Mouse (Mus musculus) monocyte, adult 5-6 weeks (primary cell): ENCODE data around the gene Smarca2. TPM values are rescaled to one million over a fixed set of nuclear protein-coding genes. Genes with fewer than 3 reads are reported as not detected.
A peak's percentile ranks its signal among the peaks of the same experiment; 100 is the strongest.
"Not testable (repeated sequence)": the region's sequence is repeated elsewhere in the genome, so short reads cannot be mapped to it uniquely, and the experiment has no call there.

Source experiments
- ATAC-seq: fragments of 153-309, 156-312 bp; replicated peaks from 2 replicates; pipeline ENCODE4 v1.8.0; 2017; ENCODE audit warnings: mild to moderate bottlenecking; ENCODE audit not compliant: low TSS enrichment, insufficient number of reproducible peaks, severe bottlenecking, poor library complexity, low FRiP score
- total RNA-seq: library from RNA; stranded (forward); fragments of 200-1000, 200-491, 200-594 nt; gene quantifications from 3 replicates; pipeline ENCODE4 v1.2.3, GENCODE M21; 2017

Smarca2 gene
- total RNA-seq, 1 experiment from 2014 or later, result 107 TPM

DNA sequence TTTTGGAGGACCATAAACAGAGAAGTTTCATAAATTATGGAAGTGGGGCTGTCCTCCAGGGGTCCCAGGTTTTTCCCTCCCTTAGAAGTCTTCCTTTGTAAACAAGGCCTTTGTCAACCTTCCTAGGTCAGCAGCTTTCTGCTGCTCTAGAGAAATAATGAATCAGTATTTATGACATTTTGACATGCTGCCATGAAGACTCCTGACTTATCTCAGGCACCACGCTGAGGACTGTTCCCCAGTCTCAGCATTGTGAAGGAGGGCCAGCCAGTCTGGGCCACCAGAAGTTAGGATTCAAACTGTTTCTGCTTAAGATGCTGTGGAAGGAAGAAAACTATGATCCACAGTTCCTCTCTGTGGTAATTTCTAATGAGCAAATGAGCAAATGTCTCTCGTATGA lies 4.8 kb downstream of the Smarca2 start:
- ATAC-seq, result no peak

DNA sequence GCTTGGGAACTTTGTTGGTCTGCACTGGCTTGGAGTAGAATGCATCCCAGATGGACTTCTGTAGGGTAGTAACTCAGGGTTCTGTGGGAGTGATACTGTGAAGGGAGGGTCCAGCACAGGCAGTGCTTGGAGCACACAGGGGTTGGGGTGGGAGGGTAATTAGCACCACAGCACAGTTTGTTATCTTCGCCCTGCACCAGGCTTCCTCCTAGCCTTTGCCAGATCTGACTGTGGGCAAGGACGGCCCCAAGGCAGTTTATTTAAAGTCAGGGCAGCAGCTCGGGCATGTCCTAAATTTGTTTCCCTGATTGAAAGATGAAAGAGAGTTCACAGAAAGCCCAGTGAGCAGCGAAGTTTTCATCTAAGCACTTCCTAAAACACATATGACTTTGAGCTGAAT lies 8.1 kb downstream of the Smarca2 start:
- ATAC-seq, result no peak

DNA sequence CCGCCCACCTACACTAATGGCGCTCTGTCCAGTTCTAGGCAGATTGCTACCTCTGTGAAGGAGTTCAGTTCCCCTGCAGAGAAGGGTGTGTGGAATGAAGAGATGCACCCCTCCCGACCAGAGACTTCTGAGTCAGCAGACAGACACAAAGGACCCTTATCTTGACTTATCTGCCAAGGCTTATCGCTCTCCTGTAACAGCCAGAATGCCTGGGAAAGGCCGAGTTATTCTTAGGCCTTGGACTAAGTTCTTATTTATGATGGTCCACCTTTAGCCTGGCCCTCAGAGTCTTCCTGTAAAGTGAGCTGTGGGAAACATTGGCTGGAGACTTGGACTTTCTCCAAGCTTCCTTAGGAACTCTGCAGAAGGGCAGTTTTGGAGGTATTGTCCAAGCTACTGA lies 8.8 kb downstream of the Smarca2 start:
- no peak for ATAC-seq

DNA sequence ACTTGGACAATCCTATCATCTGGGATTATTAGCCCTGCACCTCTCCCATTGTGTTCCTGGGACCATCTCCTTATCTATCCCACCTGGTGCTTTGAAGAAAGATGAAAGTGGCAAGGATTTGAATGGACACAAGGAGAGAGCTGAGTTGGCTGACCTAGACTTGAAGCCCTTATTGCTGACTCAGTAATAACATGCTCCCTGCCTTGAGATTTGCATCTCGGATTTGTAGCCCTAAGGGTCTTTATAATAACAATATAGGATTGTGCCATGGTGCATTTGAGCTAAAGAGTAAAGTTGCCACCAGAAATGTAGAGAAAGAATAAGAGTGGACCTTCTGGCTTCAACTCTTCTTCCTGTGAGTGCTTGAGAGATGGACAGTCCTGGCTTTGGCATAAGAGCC lies 11.4 kb downstream of the Smarca2 start:
- no peak for ATAC-seq

DNA sequence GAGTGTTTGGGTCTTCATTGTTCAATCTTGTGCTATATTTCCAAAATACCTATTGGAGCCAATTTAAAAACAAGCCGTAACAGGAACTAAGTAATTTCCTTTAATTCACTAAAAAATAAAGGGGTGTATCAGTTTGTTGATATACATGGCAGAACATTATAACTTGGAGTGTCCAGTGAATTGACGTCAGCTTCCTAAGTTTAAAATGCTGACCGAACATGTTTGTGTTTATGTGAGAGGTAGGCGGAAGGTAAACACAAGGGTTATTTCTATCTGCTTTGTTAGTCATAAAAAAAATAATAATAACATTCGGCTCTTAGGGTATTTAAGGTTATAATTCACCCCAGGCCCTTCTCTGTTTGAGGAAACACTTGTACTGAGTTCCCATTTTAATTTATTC lies 12.4 kb downstream of the Smarca2 start:
- no peak for ATAC-seq

DNA sequence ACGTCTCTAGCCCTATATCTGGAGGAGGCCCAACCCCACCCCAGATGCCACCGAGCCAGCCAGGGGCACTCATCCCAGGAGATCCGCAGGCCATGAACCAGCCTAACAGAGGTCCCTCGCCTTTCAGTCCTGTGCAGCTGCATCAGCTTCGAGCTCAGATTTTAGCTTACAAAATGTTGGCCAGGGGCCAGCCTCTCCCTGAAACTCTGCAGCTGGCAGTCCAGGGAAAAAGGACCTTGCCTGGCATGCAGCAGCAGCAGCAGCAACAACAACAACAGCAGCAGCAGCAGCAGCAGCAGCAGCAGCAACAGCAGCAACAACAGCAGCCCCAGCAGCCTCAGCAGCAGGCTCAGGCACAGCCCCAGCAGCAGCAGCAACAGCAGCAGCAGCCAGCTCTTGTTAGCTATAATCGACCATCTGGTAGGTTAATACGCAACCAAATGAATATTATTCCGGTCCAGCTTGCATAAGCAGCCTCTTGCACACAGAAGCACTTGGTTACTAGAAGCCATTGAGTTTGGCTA lies 25.9 kb downstream of the Smarca2 start:
- ATAC-seq, result no peak

DNA sequence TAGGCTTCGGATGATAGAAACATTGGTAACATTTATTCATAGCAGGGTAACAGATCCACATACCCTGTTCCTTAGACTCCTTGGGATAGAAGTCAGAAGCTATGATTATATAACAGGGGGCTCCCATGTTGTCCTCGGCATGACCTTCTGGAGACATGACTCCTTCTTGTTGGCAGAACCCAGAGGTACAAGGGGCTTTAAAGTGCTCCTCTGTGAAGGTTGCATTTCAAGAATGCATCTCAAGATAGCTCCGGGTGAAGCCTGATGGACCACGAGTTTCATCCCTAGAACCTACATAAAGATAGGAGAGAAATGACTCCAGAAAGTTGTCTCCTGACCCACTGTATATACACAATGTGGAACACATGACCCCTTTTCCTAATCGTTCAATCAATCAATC lies 27.4 kb downstream of the Smarca2 start:
- ATAC-seq, result no peak

DNA sequence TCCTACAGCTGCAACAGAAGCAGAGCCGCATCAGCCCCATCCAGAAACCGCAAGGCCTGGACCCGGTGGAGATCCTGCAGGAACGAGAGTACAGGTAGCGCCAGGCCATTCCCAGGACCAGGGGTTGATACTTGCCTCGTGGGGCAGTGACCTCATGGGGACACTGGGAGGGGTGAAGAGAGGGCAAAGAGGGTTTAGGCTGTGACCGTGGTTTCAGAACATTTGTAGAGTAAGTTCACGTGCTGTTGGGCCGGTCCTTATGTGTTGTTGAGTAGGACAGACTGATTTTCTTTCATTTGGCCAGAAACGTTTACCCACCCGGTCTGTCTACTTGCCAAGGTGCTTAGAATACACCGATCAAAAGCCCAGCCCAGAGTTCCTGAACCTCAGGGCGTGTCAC lies 35.7 kb downstream of the Smarca2 start:
- no peak for ATAC-seq

DNA sequence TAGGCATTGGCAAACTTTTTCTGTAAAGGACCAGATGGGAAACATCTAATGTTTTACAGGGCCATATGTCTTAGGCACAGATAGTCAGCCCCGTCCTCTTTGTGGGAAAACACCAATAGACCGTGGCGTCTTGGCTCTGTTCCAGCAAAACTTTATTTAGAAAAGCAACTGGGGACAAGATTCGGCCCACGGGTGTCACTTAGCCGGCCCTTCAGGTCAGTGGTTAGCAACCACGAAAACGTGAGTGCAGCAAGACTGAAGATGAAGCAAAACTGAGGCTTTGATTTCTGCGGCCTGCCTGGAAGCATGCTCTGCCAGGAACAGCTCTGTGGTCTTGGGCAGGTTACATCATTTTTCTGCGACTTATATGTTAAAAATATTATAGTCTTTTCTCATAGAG lies 36.4 kb downstream of the Smarca2 start:
- no peak for ATAC-seq

DNA sequence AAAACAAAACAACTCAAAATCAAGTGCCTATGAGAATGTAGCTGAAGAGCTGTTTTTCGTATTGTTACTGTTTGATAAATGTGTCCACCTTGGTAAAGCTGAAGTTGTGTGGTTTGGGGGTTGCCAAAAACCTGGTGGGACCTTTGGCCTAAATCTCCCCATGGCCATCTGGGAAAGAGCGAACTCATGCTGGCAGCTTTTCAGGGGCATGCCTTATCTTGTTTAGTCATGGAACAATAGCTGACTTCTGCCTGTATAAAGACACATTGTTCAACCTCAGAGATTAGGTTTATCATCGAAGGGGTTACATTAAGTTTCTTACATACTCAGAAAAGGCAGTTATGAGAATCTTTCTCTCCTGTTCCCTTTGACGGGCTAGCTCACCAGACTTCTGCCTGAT lies 38.2 kb downstream of the Smarca2 start:
- ATAC-seq, result no peak

DNA sequence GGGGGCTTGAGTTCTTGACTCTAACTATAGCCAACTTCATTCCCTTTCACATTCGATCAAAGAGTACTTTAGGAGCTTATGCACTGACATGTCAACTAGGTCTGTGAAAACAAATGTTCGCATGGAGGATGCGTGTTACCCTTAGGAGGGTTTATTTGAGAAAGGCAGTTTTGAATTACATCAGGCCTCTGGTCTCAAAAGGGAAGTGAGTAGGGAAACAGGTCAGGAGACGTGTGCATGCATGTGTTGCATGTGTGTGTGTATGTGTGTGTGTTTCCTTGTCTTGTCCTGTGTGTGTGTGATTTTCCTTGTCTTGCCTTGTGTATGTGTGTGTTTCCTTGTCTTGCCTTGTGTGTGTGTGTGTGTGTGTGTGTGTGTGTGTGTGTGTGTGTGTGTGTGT lies 39.1 kb downstream of the Smarca2 start:
- no peak for ATAC-seq

DNA sequence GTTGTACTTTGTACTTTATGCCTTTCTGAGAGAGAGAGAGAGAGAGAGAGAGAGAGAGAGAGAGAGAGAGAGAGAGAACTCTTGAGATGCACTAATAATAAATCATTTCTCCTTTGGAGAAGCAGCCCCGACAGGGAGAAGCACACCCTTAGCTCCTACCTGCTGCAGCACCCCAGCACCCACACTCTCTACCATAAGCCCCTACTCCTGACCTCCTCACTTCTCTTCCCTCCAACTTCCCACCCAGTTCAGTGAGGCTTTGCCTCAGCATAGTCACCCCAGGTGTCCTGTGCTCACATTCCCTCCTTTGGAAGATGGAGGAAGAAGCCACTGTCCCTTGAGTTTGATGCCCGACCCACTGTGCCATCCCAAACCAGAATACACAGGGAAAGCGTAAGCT lies 40.2 kb downstream of the Smarca2 start:
- no peak for ATAC-seq

DNA sequence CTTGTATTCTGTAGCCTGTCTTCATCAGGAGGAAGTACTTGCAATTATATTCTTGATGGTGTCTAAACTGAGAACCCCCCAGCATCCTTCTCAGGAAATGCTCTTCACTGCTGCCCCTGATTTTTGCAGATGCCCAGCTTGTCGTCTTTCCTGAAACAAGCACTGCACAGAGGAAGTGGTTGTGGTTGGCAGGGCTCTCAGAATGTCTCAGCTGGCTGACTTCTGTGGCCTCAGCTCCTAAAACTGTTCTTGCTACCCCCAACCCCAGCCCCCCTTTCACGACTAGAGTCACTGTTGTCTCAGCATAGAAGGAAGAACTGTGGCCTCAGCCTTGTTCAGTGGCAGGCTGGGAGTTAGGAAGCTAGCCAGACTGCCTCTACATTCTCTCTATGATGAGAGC lies 41.3 kb downstream of the Smarca2 start:
- 0 out of 2 replicates have a peak, but pooled peaks have one; percentile 35 for ATAC-seq

DNA sequence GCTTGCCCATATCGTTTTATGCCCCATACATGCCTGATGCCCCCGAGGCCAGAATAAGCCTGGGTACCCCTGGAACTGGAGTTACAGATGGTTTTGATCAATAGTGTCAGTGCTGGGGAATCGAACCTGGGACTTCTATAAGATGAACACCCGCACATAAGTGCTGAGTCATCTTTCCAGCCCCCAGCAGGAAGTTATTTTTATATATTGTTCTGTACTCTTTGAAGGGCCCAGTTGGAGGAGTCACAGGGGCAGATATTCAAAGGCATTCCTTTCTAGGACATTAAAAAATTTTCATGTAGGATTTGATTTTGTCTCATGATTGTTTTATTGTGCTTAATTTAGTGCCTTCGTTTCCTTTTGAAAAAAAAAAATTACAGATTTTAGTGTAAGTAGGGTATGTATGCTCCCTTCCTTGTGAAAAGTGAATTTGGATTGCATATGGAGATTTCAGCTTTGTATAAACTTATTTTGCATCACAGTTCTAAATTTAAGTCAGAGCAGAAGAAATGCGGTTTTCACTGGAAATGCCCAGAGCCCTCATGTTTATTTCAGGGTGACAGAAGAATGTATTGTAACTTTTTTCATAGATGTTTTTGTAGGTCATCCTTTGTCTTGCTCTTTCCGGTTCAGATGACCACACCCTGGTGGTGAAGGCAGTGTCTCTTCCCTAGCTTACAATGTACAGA lies 45.9 kb downstream of the Smarca2 start:
- ATAC-seq, result no peak

DNA sequence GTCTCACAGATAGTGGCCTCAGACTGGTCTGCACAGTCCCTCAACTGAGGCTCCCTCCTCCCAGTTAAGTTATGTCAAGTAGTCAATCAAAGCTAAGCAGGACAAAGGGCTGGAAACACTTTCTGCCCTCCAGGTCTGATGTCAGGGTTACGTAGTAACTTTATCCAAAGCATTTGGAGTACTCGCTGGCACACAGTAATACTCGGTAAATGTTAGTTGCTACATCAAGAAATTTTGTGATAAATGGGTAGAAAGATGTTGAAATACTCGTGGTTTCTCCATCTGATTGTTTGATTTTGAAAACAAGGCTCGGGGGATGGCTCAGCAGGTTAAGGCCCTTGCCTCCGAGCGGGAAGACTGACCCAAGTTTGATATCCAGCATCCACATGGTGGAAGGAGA lies 53.5 kb downstream of the Smarca2 start:
- ATAC-seq, result no peak

DNA sequence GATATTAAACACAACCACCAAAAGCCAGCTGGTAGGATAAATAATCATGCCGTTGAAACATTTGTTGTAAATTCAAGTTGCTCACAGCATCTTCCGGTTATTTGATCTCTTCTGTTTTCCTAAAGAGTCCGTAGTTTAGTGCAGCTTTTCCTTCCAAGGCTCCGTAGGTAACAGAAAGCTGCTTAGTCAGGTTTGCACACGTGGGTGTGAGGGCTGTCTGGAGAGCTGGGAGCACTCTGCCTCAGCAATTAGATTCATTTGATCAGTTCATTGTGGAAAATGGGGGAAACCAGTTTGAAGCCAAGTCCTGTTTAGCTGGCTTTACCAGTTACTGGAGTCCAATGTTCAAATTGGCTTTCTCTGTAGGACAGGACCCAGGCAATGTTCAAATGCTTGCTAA lies 55.1 kb downstream of the Smarca2 start:
- no peak for ATAC-seq

DNA sequence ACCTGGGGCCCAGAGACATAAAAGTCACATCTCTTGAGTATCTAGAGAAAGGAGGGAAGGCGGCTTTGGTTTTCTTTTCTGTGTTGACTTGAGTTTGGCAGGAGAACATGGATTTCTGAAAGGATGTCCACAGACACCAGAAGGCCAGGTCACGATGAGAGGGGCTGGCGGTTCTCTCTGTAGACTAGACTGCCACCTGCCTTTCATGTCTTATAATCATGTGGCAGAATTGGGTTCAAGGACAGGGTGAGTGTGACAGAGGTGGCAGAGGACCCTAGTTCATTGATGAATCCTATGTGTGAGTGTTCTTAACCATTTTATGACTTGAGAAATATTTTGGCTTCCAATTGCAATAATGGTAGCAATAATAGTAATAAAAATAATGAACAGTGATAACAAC lies 56.3 kb downstream of the Smarca2 start:
- ATAC-seq, result no peak

DNA sequence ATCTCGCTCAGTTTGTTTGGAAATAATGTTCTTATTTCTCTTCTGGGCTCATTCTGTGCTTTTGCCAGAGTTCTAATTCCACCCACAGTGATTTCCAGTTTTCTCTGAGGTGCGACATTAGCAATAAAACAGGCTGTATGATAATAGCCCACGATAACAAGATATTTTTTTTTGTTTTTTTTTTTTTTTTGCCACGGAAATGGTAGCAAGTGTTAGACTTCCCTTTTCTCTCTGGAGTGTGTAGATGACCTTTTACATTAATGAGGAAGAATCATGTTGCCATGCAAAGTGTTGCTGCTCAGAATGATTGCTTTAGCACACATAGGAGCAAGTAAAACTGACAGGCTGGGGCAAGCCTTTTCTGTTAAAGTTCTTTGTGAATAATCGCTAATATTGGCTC lies 61.5 kb downstream of the Smarca2 start:
- peak; percentile 88 for ATAC-seq

DNA sequence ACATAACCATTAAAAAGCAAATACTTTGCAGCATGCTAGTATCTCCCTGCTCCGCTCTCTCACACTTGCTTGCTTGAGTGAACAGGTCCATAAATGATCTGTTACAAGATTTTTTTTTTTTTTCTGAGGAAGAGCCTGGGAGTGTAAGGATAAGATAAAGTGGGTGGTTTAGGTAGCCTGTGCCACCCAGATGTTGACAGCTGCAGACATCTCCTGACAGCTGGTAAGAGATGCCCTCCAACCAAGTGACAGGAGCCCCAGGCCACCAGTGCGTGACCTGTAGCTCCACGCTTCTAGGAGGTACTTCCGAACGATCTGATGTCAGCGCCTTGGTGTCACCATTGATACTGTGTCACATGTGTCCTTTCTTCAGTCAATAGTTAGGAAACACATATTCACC lies 65.2 kb downstream of the Smarca2 start:
- no peak for ATAC-seq

DNA sequence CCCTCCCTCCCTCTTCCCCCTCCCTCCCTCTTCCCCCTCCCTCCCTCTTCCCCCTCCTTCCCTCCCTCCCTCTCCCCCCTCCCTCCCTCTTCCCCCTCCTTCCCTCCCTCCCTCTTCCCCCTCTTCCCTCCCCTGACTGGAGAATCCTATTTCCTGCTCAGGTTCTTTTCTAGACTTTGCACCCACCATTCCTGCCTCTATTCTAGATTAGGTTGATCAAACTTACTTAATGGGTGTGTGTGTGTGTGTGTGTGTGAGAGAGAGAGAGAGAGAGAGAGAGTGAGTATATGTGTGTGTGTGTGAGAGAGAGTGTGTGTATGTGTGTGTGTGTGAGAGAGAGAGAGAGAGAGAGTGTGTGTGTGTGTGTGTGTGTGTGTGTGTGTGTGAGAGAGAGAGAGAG lies 66.6 kb downstream of the Smarca2 start:
- not testable (repeated sequence) for ATAC-seq

DNA sequence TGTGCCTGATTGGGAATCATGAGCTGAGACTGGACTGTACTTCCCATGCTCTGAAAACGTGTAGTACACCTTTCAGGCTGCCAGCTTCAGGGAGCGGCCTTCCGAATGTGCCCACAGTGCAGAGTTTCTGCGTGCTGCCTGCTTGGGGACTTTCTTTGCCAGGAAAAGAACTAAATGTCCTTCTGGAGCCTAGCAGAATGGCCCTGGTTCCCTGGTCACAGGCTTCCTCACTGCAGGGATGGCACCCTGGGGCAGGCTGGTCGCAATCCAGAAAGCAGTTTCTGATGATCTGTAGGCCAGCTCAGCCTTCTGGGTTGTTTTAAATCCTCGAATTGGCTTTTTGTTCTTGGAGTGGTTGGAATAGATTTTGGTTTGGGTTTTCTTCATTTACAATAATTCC lies 71.1 kb downstream of the Smarca2 start:
- no peak for ATAC-seq
